Mouse (Mus musculus) midbrain, embryonic 13.5 days (tissue): ENCODE results near the gene Sae1. TPM values are rescaled to one million over a fixed set of nuclear protein-coding genes. Genes with fewer than 3 reads are reported as not detected.

Experiments
- ATAC-seq: fragments of 200-750 bp; cut with Nextera tagmentation; 2 replicates; pipeline ENCODE4 v1.8.0; 2017; ENCODE audit warnings: mild to moderate bottlenecking, moderate TSS enrichment, moderate library complexity
- H3K27ac ChIP-seq: fragments of 300-500 bp; sonication (generic); 2 replicates; pipeline ENCODE4 v1.5.1; 2015; ENCODE audit warnings: inconsistent platforms, mild to moderate bottlenecking, moderate library complexity
- H3K27me3 ChIP-seq: fragments of 300-500 bp; sonication (generic); 2 replicates; pipeline ENCODE4 v1.6.1; 2015; ENCODE audit warnings: mild to moderate bottlenecking, inconsistent platforms
- H3K36me3 ChIP-seq: fragments of 300-500 bp; sonication (generic); 2 replicates; pipeline ENCODE4 v1.6.1; 2015; ENCODE audit warnings: mild to moderate bottlenecking, inconsistent platforms
- H3K4me1 ChIP-seq: fragments of 300-500 bp; sonication (generic); replicated peaks from 2 replicates; pipeline ENCODE4 v1.6.1; 2015; ENCODE audit warnings: inconsistent platforms
- H3K4me2 ChIP-seq: fragments of 300-500 bp; sonication (generic); replicated peaks from 2 replicates; pipeline ENCODE4 v1.6.1; 2015; ENCODE audit warnings: moderate library complexity, mild to moderate bottlenecking, inconsistent platforms
- H3K4me3 ChIP-seq: fragments of 300-500 bp; sonication (generic); replicated peaks from 2 replicates; pipeline ENCODE4 v1.5.1; 2015; ENCODE audit warnings: mild to moderate bottlenecking, inconsistent platforms
- H3K9ac ChIP-seq: fragments of 300-500 bp; sonication (generic); replicated peaks from 2 replicates; pipeline ENCODE4 v1.6.1; 2015; ENCODE audit warnings: mild to moderate bottlenecking, inconsistent platforms
- H3K9me3 ChIP-seq: fragments of 300-500 bp; sonication (generic); 2 replicates; pipeline ENCODE4 v1.6.1; 2016; ENCODE audit warnings: mild to moderate bottlenecking, inconsistent platforms
- WGBS: fragments of 180-500 bp; shearing (Covaris S2); methylation state at CpG from one replicate; pipeline ENCODE4 v1.1.7; 2015; 5-methylcytosine and 5-hydroxymethylcytosine counted together
- polyA plus RNA-seq: library from polyadenylated mRNA; unstranded; fragments of >200 nt; fragmentation: Nextera tagmentation; extraction: Ambion mirVana; gene quantifications from 2 replicates; pipeline ENCODE4 v1.2.1, GENCODE M21; 2015

Gene Sae1
- polyA plus RNA-seq, 1 experiment from 2014 or later = 267 TPM

GRCm38 (mm10) chr7:16329146-16329545 lies 58.5 kb downstream of the Sae1 start:
- Histone ChIP-seq H3K36me3 (peaks cover 76% of the 10 kb centered on the region), H3K4me2 (no peak overlapping the region), H3K4me1 (peaks cover 4% of the 10 kb centered on the region), H3K27me3 (no peaks in the 10 kb centered on the region), H3K9me3 (no peaks in the 10 kb centered on the region), H3K27ac (no peak overlapping the region), H3K9ac (no peak overlapping the region), H3K4me3 (no peak overlapping the region)
- 92% methylated on average over 3 of the region's 3 CpGs for WGBS
- ATAC-seq = no peak

GRCm38 (mm10) chr7:16326607-16326971 lies 61.0 kb downstream of the Sae1 start:
- H3K36me3 ChIP-seq = peaks cover 54% of the 10 kb centered on the region
- H3K27me3 ChIP-seq = no peaks in the 10 kb centered on the region
- ATAC-seq = 0 out of 2 replicates have a peak, but pooled peaks have one; percentile 38

GRCm38 (mm10) chr7:16325920-16326606 lies 61.5 kb downstream of the Sae1 start:
- Histone ChIP-seq H3K4me3 (no peak overlapping the region), H3K9me3 (no peaks in the 10 kb centered on the region), H3K27ac (peak overlapping the region; percentile 45; the same call in 1 of the 2 replicates), H3K36me3 (peaks cover 54% of the 10 kb centered on the region), H3K9ac (no peak overlapping the region), H3K4me1 (peaks cover 4% of the 10 kb centered on the region), H3K27me3 (no peaks in the 10 kb centered on the region), H3K4me2 (no peak overlapping the region)
- ATAC-seq = peak; percentile 67
- 35% methylated on average over 8 of the region's 8 CpGs for WGBS

More at GRCm38 (mm10) chr7:16326607-16326971, 61.0 kb downstream of the Sae1 start:
- peaks cover 4% of the 10 kb centered on the region for H3K4me1 ChIP-seq
- no peak overlapping the region for H3K27ac ChIP-seq
- H3K4me3 ChIP-seq = no peak overlapping the region
- 92% methylated on average over 2 of the region's 2 CpGs for WGBS
- H3K4me2 ChIP-seq = no peak overlapping the region
- no peak overlapping the region for H3K9ac ChIP-seq
- no peaks in the 10 kb centered on the region for H3K9me3 ChIP-seq

GRCm38 (mm10) chr7:16324661-16325060 lies 62.9 kb downstream of the Sae1 start:
- Histone ChIP-seq H3K27me3 (no peaks in the 10 kb centered on the region), H3K9ac (no peak overlapping the region), H3K36me3 (peaks cover 40% of the 10 kb centered on the region), H3K4me3 (no peak overlapping the region), H3K27ac (no peak overlapping the region), H3K4me2 (no peak overlapping the region), H3K4me1 (peaks cover 4% of the 10 kb centered on the region), H3K9me3 (no peaks in the 10 kb centered on the region)
- ATAC-seq = no peak
- WGBS = 95% methylated on average over 7 of the region's 7 CpGs

GRCm38 (mm10) chr7:16320479-16320878 lies 67.1 kb downstream of the Sae1 start:
- no peak overlapping the region for H3K27ac ChIP-seq

GRCm38 (mm10) chr7:16319216-16319615 lies 68.4 kb downstream of the Sae1 start:
- ATAC-seq = no peak
- Histone ChIP-seq H3K4me1 (peaks cover 4% of the 10 kb centered on the region), H3K4me3 (no peak overlapping the region), H3K27me3 (no peaks in the 10 kb centered on the region), H3K9ac (no peak overlapping the region), H3K4me2 (no peak overlapping the region), H3K36me3 (peaks cover 17% of the 10 kb centered on the region), H3K9me3 (no peaks in the 10 kb centered on the region), H3K27ac (no peak overlapping the region)
- WGBS = 95% methylated on average over 4 of the region's 4 CpGs

More at GRCm38 (mm10) chr7:16320479-16320878, 67.1 kb downstream of the Sae1 start:
- ATAC-seq = no peak
- H3K9me3 ChIP-seq = no peaks in the 10 kb centered on the region
- H3K36me3 ChIP-seq = peaks cover 21% of the 10 kb centered on the region
- H3K27me3 ChIP-seq = no peaks in the 10 kb centered on the region
- no peaks in the 10 kb centered on the region for H3K4me1 ChIP-seq
- no peak overlapping the region for H3K9ac ChIP-seq
- no peak overlapping the region for H3K4me3 ChIP-seq
- 92% methylated on average over 6 of the region's 6 CpGs for WGBS
- H3K4me2 ChIP-seq = no peak overlapping the region

GRCm38 (mm10) chr7:16317094-16317493 lies 70.5 kb downstream of the Sae1 start:
- WGBS = 84% methylated on average over 14 of the region's 14 CpGs
- no peak overlapping the region for H3K4me3 ChIP-seq
- H3K36me3 ChIP-seq = peaks cover 17% of the 10 kb centered on the region
- peaks cover 23% of the 10 kb centered on the region for H3K4me1 ChIP-seq
- H3K27me3 ChIP-seq = no peaks in the 10 kb centered on the region
- H3K27ac ChIP-seq = no peak overlapping the region
- H3K9me3 ChIP-seq = no peaks in the 10 kb centered on the region
- H3K4me2 ChIP-seq = no peak overlapping the region
- no peak for ATAC-seq
- H3K9ac ChIP-seq = no peak overlapping the region

- Histone ChIP-seq H3K27ac (no peak overlapping the region), H3K9me3 (no peaks in the 10 kb centered on the region), H3K4me2 (no peak overlapping the region), H3K27me3 (peaks cover 6% of the 10 kb centered on the region; the same call in 1 of the 2 replicates), H3K4me1 (peaks cover 41% of the 10 kb centered on the region), H3K4me3 (no peak overlapping the region), H3K9ac (no peak overlapping the region), H3K36me3 (peaks cover 17% of the 10 kb centered on the region)
- no peak for ATAC-seq
- 80% methylated on average over 4 of the region's 4 CpGs for WGBS
Measured at GRCm38 (mm10) chr7:16315222-16315759, 72.3 kb downstream of the Sae1 start.

GRCm38 (mm10) chr7:16314221-16314775 lies 73.3 kb downstream of the Sae1 start:
- Histone ChIP-seq H3K27ac (peak overlapping the region; percentile 94), H3K9ac (peak overlapping the region; percentile 90), H3K4me1 (peaks cover 51% of the 10 kb centered on the region), H3K36me3 (peaks cover 17% of the 10 kb centered on the region), H3K27me3 (peaks cover 6% of the 10 kb centered on the region; the same call in 1 of the 2 replicates), H3K9me3 (no peaks in the 10 kb centered on the region), H3K4me3 (peak overlapping the region; percentile 72), H3K4me2 (peak overlapping the region; percentile 97)
- WGBS = 6% methylated on average over 13 of the region's 13 CpGs
- peak; percentile 46; the same call in 1 of the 2 replicates for ATAC-seq

- Histone ChIP-seq H3K4me1 (peaks cover 56% of the 10 kb centered on the region), H3K4me3 (peak overlapping the region; percentile 72), H3K36me3 (peaks cover 15% of the 10 kb centered on the region), H3K27me3 (peaks cover 6% of the 10 kb centered on the region; the same call in 1 of the 2 replicates), H3K4me2 (peak overlapping the region; percentile 97), H3K27ac (peak overlapping the region; percentile 94), H3K9me3 (no peaks in the 10 kb centered on the region), H3K9ac (peak overlapping the region; percentile 90)
- peak; percentile 71 for ATAC-seq
- WGBS = 1% methylated on average over 65 of the region's 66 CpGs
Measured at GRCm38 (mm10) chr7:16313481-16314220, 74.0 kb downstream of the Sae1 start.

GRCm38 (mm10) chr7:16312672-16313311 lies 74.8 kb downstream of the Sae1 start:
- H3K36me3 ChIP-seq = peaks cover 9% of the 10 kb centered on the region
- ATAC-seq = no peak
- H3K9ac ChIP-seq = peak overlapping the region; percentile 94
- H3K4me2 ChIP-seq = peak overlapping the region; percentile 97
- under 1% methylated on average over 12 of the region's 12 CpGs for WGBS
- peak overlapping the region; percentile 72 for H3K4me3 ChIP-seq
- peaks cover 6% of the 10 kb centered on the region; the same call in 1 of the 2 replicates for H3K27me3 ChIP-seq
- peak overlapping the region; percentile 94 for H3K27ac ChIP-seq
- no peaks in the 10 kb centered on the region for H3K9me3 ChIP-seq
- peaks cover 56% of the 10 kb centered on the region for H3K4me1 ChIP-seq
